Mouse (Mus musculus) G1E (cell line): ENCODE data around the gene Slc25a10.

Experiments used
- CTCF ChIP-seq: IDR thresholded peaks from 2 replicates; pipeline ENCODE4 v1.5.1; 2012; ENCODE audit warnings: low read depth, low read length, inconsistent platforms, mixed read lengths
- GATA1 ChIP-seq: IDR thresholded peaks from 2 replicates; pipeline ENCODE4 v1.6.1; 2012; ENCODE audit warnings: borderline replicate concordance, low read length, inconsistent platforms, mixed read lengths
- GATA2 ChIP-seq: IDR thresholded peaks from 2 replicates; pipeline ENCODE4 v1.6.1; 2012; ENCODE audit warnings: low read depth, low read length, inconsistent platforms, borderline replicate concordance
- TAL1 ChIP-seq: conservative IDR thresholded peaks from 2 replicates; pipeline ENCODE4 v1.6.1; 2012; ENCODE audit warnings: low read depth, low read length, inconsistent platforms, mixed read lengths

DNA sequence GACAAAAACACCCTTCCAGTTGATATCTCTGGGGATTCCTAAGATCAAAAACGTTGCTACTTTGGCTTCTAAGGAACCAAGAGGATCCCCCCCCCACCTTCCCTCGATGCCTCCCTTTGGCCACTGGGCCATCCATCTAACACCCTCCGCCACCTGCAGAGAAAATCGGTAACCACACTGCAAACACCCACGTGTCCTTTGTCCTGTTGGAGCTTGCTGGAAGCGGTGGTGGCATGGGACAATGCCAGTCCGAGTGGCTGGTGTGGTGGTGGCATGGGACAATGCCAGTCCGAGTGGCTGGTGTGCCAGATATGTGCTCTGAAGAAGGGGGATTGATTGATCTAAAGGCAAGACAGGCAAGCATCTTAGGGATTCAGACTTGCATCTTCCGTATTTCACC lies 40.0 kb downstream of the Slc25a10 start:
- TF ChIP-seq CTCF (no peak), GATA1 (no peak), GATA2 (no peak), TAL1 (no peak)
